ENCODE assay signal across 8 mouse cellular contexts in genomic region chr11:49847071-49847810, GRCm38 (mm10). TPM values are rescaled to one million over a fixed set of nuclear protein-coding genes. Genes with fewer than 3 reads are reported as not detected.
DNase-seq lines count a peak whose midpoint lies in the region; ATAC-seq and TF ChIP-seq lines count a peak whose summit lies in the region.

No protein-coding gene starts in this region.

- peak; percentile 26 for ATAC-seq in frontal cortex, adult (ENCODE audit: low TSS enrichment)
- ATAC-seq in hindbrain, embryonic 11.5 days (ENCODE audit: low FRiP score) = peak; percentile 15; the same call in 1 of the 2 replicates
- no peak for ATAC-seq in liver, embryonic 12.5 days

- no peaks in the 10 kb centered on the region for H3K27me3 ChIP-seq in hindbrain, embryonic 11.5 days (ENCODE audit: control insufficient read depth, insufficient read depth, low read length)
- H3K27me3 ChIP-seq in liver, embryonic 12.5 days (replicated peaks) = no peaks in the 10 kb centered on the region
- H3K27me3 ChIP-seq in myocyte (ENCODE audit: control insufficient read depth, insufficient read depth, insufficient read length) = no peaks in the 10 kb centered on the region

- H3K4me2 ChIP-seq in hindbrain, embryonic 11.5 days (replicated peaks; ENCODE audit: low read depth, low read length) = peak overlapping the region; percentile 89
- peak overlapping the region; percentile 98 for H3K4me2 ChIP-seq in liver, embryonic 12.5 days
- H3K4me2 ChIP-seq in myocyte (ENCODE audit: low read depth) = peak overlapping the region; percentile 93

- peaks cover 12% of the 10 kb centered on the region for H3K79me2 ChIP-seq in myocyte (ENCODE audit: control insufficient read depth, insufficient read depth)

- H3K9me3 ChIP-seq in hindbrain, embryonic 11.5 days (ENCODE audit: control insufficient read depth, low read length) = no peaks in the 10 kb centered on the region
- no peaks in the 10 kb centered on the region for H3K9me3 ChIP-seq in liver, embryonic 12.5 days (replicated peaks)

- H3K4me3 ChIP-seq in hindbrain, embryonic 11.5 days (ENCODE audit: low read depth, low read length) = peak overlapping the region; percentile 87
- peak overlapping the region; percentile 92 for H3K4me3 ChIP-seq in liver, embryonic 12.5 days
- H3K4me3 ChIP-seq in myocyte = peak overlapping the region; percentile 39

- H3K4me1 ChIP-seq in hindbrain, embryonic 11.5 days (replicated peaks; ENCODE audit: control insufficient read depth, insufficient read depth, low read length) = no peaks in the 10 kb centered on the region
- H3K4me1 ChIP-seq in liver, embryonic 12.5 days = peaks cover 48% of the 10 kb centered on the region

- H3K9ac ChIP-seq in hindbrain, embryonic 11.5 days (ENCODE audit: low read depth, low read length) = peak overlapping the region; percentile 93
- peak overlapping the region; percentile 96 for H3K9ac ChIP-seq in liver, embryonic 12.5 days

- WGBS in hindbrain, embryonic 11.5 days = 10% methylated on average over 29 of the region's 29 CpGs
- WGBS in liver, embryonic 12.5 days (ENCODE audit: insufficient replicate concordance) = 5% methylated on average over 29 of the region's 29 CpGs

- no peak for DNase-seq in frontal cortex, postnatal 14 days (ENCODE audit: low spot score in 2 of 2)
- peak; percentile 56 for DNase-seq in CD4-positive, CD25-positive, alpha-beta regulatory T cell, adult 2 months (ENCODE audit: low read depth, low spot score)
- peak; percentile 49 to 58 for DNase-seq in cerebellum, postnatal 10 days
- peak; percentile 48 for DNase-seq in hindbrain, embryonic 11.5 days (ENCODE audit: low spot score)
- no peak for DNase-seq in gastrocnemius, postnatal 10 days

- no peaks in the 10 kb centered on the region for H3K36me3 ChIP-seq in hindbrain, embryonic 11.5 days (ENCODE audit: control insufficient read depth, insufficient read depth, low read length)
- H3K36me3 ChIP-seq in liver, embryonic 12.5 days = peaks cover 15% of the 10 kb centered on the region
- H3K36me3 ChIP-seq in myocyte (ENCODE audit: control insufficient read depth, insufficient read depth) = no peaks in the 10 kb centered on the region

- no peak for TF ChIP-seq POLR2A in myocyte (IDR thresholded peaks at IDR 0.05; ENCODE audit: insufficient read length, low read depth)

- peak overlapping the region; percentile 63 for H3ac ChIP-seq in myocyte (ENCODE audit: control insufficient read depth, insufficient read length)

- H3K27ac ChIP-seq in hindbrain, embryonic 11.5 days (ENCODE audit: low read depth, low read length) = peak overlapping the region; percentile 84
- H3K27ac ChIP-seq in liver, embryonic 12.5 days = peak overlapping the region; percentile 93

TF ChIP-seq in myocyte, 11 proteins besides CTCF, POLR2A, EP300 and RAD21:
- no peak for TF ChIP-seq POLR2AphosphoS2 (IDR thresholded peaks at IDR 0.05; ENCODE audit: insufficient read length, low read depth)
- no peak for TF ChIP-seq MYOD1 (IDR thresholded peaks at IDR 0.05; ENCODE audit: control insufficient read depth in 1 of 3, insufficient read length in 2 of 3, low read depth in 2 of 3)
- no peak for TF ChIP-seq USF1 (IDR thresholded peaks at IDR 0.05; ENCODE audit: low read depth)
- no peak for TF ChIP-seq MAX (IDR thresholded peaks at IDR 0.05; ENCODE audit: low read depth)
- TF ChIP-seq CEBPB (IDR thresholded peaks at IDR 0.05; ENCODE audit: insufficient read depth, poor library complexity, severe bottlenecking) = no peak
- no peak for TF ChIP-seq E2F4 (IDR thresholded peaks at IDR 0.05; ENCODE audit: insufficient read depth)
- no peak for TF ChIP-seq TCF12 (IDR thresholded peaks at IDR 0.05; ENCODE audit: insufficient read depth, poor library complexity, severe bottlenecking)
- TF ChIP-seq SRF (IDR thresholded peaks at IDR 0.05; ENCODE audit: control insufficient read depth, insufficient read length, low read depth) = no peak
- no peak for TF ChIP-seq TCF3 (IDR thresholded peaks at IDR 0.05; ENCODE audit: insufficient read length, low read depth)
- TF ChIP-seq MYOG (IDR thresholded peaks at IDR 0.05; ENCODE audit: control insufficient read depth in 1 of 3, insufficient read depth in 1 of 3, insufficient read length in 2 of 3, low read depth in 2 of 3) = no peak
- TF ChIP-seq REST (IDR thresholded peaks at IDR 0.05; ENCODE audit: insufficient read depth, insufficient read length) = no peak

RNA-seq across cellular contexts. Expression of gene Mapk9, which starts 0.7 kb away (rescaled TPM):
- 49.3 and 52.9 TPM in 2 replicates for polyA plus RNA-seq in hindbrain, embryonic 11.5 days (2014; fragmentation: Nextera tagmentation; extraction: Ambion mirVana)
- polyA plus RNA-seq in liver, embryonic 12.5 days (2016; fragmentation: Nextera tagmentation; extraction: Ambion mirVana) = 34.6 and 38.2 TPM in 2 replicates
- 21.5 TPM for polyA plus RNA-seq in myocyte (2012; fragmentation: generic; extraction: Trizol)
- 10 to 100 TPM; 49.3 TPM for total RNA-seq in gastrocnemius, postnatal 10 days (2021)

RNA-seq across cellular contexts. Expression of gene Gfpt2, which starts 53.3 kb away (rescaled TPM):
- 13.0 and 14.5 TPM in 2 replicates for polyA plus RNA-seq in hindbrain, embryonic 11.5 days (2014; fragmentation: Nextera tagmentation; extraction: Ambion mirVana)
- polyA plus RNA-seq in liver, embryonic 12.5 days (2016; fragmentation: Nextera tagmentation; extraction: Ambion mirVana) = 3.2 and 3.3 TPM in 2 replicates
- polyA plus RNA-seq in myocyte (2012; fragmentation: generic; extraction: Trizol) = 0.52 TPM
- 1 to 10 TPM; 7.4 to 9.5 TPM for total RNA-seq in gastrocnemius, postnatal 10 days (2021)

RNA-seq across cellular contexts. Expression of gene Rasgef1c, which starts 54.4 kb away (rescaled TPM):
- 4.5 and 4.6 TPM in 2 replicates for polyA plus RNA-seq in hindbrain, embryonic 11.5 days (2014; fragmentation: Nextera tagmentation; extraction: Ambion mirVana)
- polyA plus RNA-seq in liver, embryonic 12.5 days (2016; fragmentation: Nextera tagmentation; extraction: Ambion mirVana) = not detected in 2 replicates
- polyA plus RNA-seq in myocyte (2012; fragmentation: generic; extraction: Trizol) = not detected
- total RNA-seq in gastrocnemius, postnatal 10 days (2021) = 1 to 10 TPM; 1.5 to 1.7 TPM

Comparison
In these comparisons a context has a peak if more than half of its experiments do, and no peak if none do; other contexts are left out.
1. DNase-seq: peak in CD4-positive, CD25-positive, alpha-beta regulatory T cell, adult 2 months (single experiment), cerebellum, postnatal 10 days (2 of 2) and hindbrain, embryonic 11.5 days (single experiment); none in frontal cortex, postnatal 14 days (0 of 2) and gastrocnemius, postnatal 10 days (single experiment).
2. H3K4me3 ChIP-seq: peak in every context shown above with its lines; median percentile 92 in liver, embryonic 12.5 days; 87 in hindbrain, embryonic 11.5 days; 39 in myocyte.
3. Peak in every context shown above with its lines, with median percentiles within 50 percentile points of each other: H3K4me2 ChIP-seq.